Mouse (Mus musculus) C2C12 (cell line): ENCODE results near the gene Ifnar1. TPM values are rescaled to one million over a fixed set of nuclear protein-coding genes. Genes with fewer than 3 reads are reported as not detected.

Source experiments
- H3K27me3 ChIP-seq: one replicate; pipeline ENCODE4 v1.6.1; 2011; ENCODE audit not compliant: control insufficient read depth, insufficient read depth, insufficient read length
- H3K36me3 ChIP-seq: one replicate; pipeline ENCODE4 v1.6.1; 2011; ENCODE audit not compliant: control insufficient read depth, insufficient read depth
- H3K4me3 ChIP-seq: one replicate; pipeline ENCODE4 v1.5.1; 2011; ENCODE audit warnings: mild to moderate bottlenecking, control low read depth; ENCODE audit not compliant: poor library complexity, insufficient read depth, severe bottlenecking
- H3K79me2 ChIP-seq: one replicate; pipeline ENCODE4 v1.6.1; 2011; ENCODE audit not compliant: control insufficient read depth, insufficient read depth
- H3K79me3 ChIP-seq: one replicate; pipeline ENCODE4 v1.6.1; 2011; ENCODE audit warnings: low read depth, control low read depth
- H3ac ChIP-seq: one replicate; pipeline ENCODE3; 2011; ENCODE audit warnings: low read depth; ENCODE audit not compliant: control insufficient read depth, insufficient read length
- CEBPB ChIP-seq: IDR thresholded peaks from one replicate; pipeline ENCODE4 v1.6.1; 2011; ENCODE audit warnings: low read depth, mild to moderate bottlenecking, control low read depth, moderate library complexity
- CTCF ChIP-seq: IDR thresholded peaks from one replicate; pipeline ENCODE4 v1.5.1; 2011; ENCODE audit not compliant: control insufficient read depth, insufficient read depth, insufficient read length
- FOSL1 ChIP-seq: IDR thresholded peaks from one replicate; pipeline ENCODE4 v1.8.0; 2011; ENCODE audit warnings: mild to moderate bottlenecking, low read length; ENCODE audit not compliant: poor library complexity, insufficient read depth, severe bottlenecking
- MAX ChIP-seq: IDR thresholded peaks from one replicate; pipeline ENCODE4 v1.6.1; 2011; ENCODE audit warnings: mild to moderate bottlenecking, control low read depth
- MYOD1 ChIP-seq: IDR thresholded peaks from one replicate; pipeline ENCODE4 v1.6.1; 2011; ENCODE audit warnings: low read depth; ENCODE audit not compliant: control insufficient read depth, insufficient read length
- MYOG ChIP-seq: IDR thresholded peaks from one replicate; pipeline ENCODE4 v1.6.1; 2011; ENCODE audit not compliant: control insufficient read depth, insufficient read length; ENCODE audit errors: extremely low read depth
- USF1 ChIP-seq: IDR thresholded peaks from one replicate; pipeline ENCODE4 v1.6.1; 2011; ENCODE audit warnings: low read depth, mild to moderate bottlenecking, control low read depth, moderate library complexity
- polyA plus RNA-seq: library from polyadenylated mRNA; unstranded; fragments of >200 nt; fragmentation: generic; extraction: Trizol; gene quantifications from one replicate; pipeline ENCODE4 v1.2.1, GENCODE M21; 2012; ENCODE audit warnings: missing spikeins

Ifnar1 gene
- polyA plus RNA-seq, 1 experiment = 18.1 TPM

DNA sequence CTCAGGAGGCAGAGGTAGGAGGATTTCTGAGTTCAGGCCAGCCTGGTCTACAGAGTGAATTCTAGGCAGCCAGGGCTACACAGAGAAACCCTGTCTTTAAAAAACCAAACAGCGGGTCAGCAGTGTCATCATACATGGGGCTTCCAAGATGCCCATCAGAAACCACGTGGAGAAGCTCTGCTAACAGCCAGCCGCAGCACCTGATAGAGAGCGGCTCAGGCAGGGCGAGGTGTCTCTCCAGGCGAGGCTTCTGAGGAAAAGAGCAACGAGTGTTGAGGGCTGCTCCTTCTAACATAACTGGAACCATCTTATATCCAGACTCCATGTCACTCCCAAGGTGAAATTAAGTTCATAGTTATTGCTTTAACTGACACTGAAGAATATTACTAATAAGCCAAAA is 36.1 kb upstream of the Ifnar1 start:
- Histone ChIP-seq H3K79me3 (no peaks in the 10 kb centered on the region), H3ac (no peak overlapping the region), H3K27me3 (no peaks in the 10 kb centered on the region), H3K4me3 (no peak overlapping the region), H3K36me3 (no peaks in the 10 kb centered on the region), H3K79me2 (no peaks in the 10 kb centered on the region)
- TF ChIP-seq CTCF = no peak
- no peak for TF ChIP-seq MYOG
- TF ChIP-seq MYOD1 = no peak
- TF ChIP-seq MAX = no peak
- TF ChIP-seq USF1 = no peak
- TF ChIP-seq CEBPB = no peak
- no peak for TF ChIP-seq FOSL1

DNA sequence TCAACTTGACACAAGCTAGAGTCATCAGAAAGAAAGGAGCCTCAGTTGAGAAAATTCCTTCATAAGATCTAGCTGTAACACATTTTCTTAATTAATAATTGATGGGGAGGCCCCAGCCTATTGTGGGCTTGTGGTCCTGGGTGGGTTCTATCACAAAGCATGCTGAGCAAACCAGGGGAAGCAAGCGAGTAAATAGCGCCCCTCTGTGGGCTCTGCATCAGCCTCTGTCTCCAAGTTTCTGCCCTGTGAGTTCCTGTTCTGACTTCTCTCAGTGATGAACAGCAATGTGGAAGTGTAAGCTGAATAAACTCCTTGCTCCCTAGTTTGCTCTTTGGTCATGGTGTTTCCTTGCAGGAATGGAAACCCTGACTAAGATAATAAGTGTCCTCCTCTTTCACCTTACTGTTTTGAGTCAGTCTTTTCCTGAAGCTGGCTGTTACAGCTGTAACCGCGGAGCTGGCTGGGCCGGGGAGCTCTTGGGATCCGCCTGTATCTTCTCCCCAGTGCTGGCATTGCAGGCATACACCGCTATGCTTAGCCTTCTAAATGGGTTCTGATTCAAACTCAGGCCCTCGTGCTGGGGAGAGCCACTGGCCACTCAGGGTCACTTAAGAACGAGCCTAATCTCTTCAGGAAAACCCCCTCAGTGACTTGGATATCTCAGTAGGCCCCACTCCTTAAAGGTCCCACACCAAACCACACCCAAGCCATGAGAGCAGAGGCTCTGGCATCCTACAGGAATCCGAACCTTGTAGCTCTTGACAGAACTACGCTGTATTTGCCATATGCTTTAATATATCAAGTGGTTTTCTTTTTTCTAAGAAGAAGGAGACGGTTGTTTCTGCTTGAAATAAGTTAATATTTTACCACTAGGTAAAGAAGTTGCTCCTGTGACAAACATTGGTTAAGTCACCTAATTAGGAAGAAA is 34.6 kb upstream of the Ifnar1 start:
- H3K4me3 ChIP-seq = no peak overlapping the region
- H3ac ChIP-seq = no peak overlapping the region
- H3K36me3 ChIP-seq = no peaks in the 10 kb centered on the region
- H3K79me3 ChIP-seq = no peaks in the 10 kb centered on the region
- TF ChIP-seq CEBPB = no peak
- TF ChIP-seq MYOG = no peak
- no peak for TF ChIP-seq FOSL1
- no peak for TF ChIP-seq USF1
- no peak for TF ChIP-seq CTCF
- no peaks in the 10 kb centered on the region for H3K79me2 ChIP-seq
- H3K27me3 ChIP-seq = no peaks in the 10 kb centered on the region

DNA sequence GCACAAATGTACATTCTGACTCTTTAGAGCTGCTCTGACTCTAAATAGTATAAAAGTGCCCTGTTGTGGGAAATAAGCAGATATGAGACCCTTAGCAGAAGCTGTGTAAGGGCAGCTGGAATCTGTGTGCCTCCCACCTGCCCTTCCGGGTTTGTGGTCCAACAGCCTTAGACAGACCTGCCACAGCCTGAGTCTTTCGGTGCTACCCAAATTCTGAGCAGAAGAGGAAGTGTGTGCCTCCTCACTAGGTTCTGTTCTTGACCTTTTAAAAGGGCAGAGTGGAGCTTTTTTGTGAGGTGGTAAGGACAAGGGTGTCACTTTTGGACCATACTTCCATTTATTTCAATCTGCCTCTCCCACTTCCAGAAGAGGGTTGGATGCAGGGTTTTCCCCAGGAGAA is 33.1 kb upstream of the Ifnar1 start:
- Histone ChIP-seq H3K79me3 (no peaks in the 10 kb centered on the region), H3K27me3 (no peaks in the 10 kb centered on the region), H3K36me3 (no peaks in the 10 kb centered on the region), H3K4me3 (no peak overlapping the region), H3ac (no peak overlapping the region), H3K79me2 (no peaks in the 10 kb centered on the region)
- TF ChIP-seq USF1 (no peak), MAX (no peak), FOSL1 (no peak), CEBPB (no peak), CTCF (no peak), MYOG (no peak), MYOD1 (no peak)

- no peaks in the 10 kb centered on the region for H3K27me3 ChIP-seq
- TF ChIP-seq CEBPB = no peak
- TF ChIP-seq MYOG = no peak
- TF ChIP-seq USF1 = no peak
- TF ChIP-seq FOSL1 = no peak
- no peak for TF ChIP-seq CTCF
- no peak for TF ChIP-seq MAX
- no peak for TF ChIP-seq MYOD1
- no peak overlapping the region for H3ac ChIP-seq
- no peaks in the 10 kb centered on the region for H3K36me3 ChIP-seq
- no peak overlapping the region for H3K4me3 ChIP-seq
- H3K79me3 ChIP-seq = no peaks in the 10 kb centered on the region
- no peaks in the 10 kb centered on the region for H3K79me2 ChIP-seq
Measured at GRCm38 (mm10) chr16:91452363-91452896, 32.6 kb upstream of the Ifnar1 start.

GRCm38 (mm10) chr16:91455868-91456267 is 29.2 kb upstream of the Ifnar1 start:
- TF ChIP-seq MAX = no peak
- no peak for TF ChIP-seq MYOD1
- TF ChIP-seq MYOG = no peak
- no peak for TF ChIP-seq USF1
- TF ChIP-seq FOSL1 = no peak
- no peak for TF ChIP-seq CTCF
- no peak overlapping the region for H3K4me3 ChIP-seq
- no peaks in the 10 kb centered on the region for H3K36me3 ChIP-seq

More at GRCm38 (mm10) chr16:91455868-91456267, 29.2 kb upstream of the Ifnar1 start:
- no peaks in the 10 kb centered on the region for H3K79me3 ChIP-seq
- no peaks in the 10 kb centered on the region for H3K79me2 ChIP-seq
- H3K27me3 ChIP-seq = no peaks in the 10 kb centered on the region
- no peak overlapping the region for H3ac ChIP-seq
